Mouse (Mus musculus) regulatory T cell (primary cell): Measurements from ENCODE around the gene Krt7.

Experiments
- in situ Hi-C: fragments of 300-600 bp; cut with MboI, MseI; formaldehyde crosslinking; loops from one replicate; pipeline ENCODE4 v1.15.1; 2025; ENCODE audit warnings: high pct_unique_total_duplicates

The Krt7 gene

GRCm38 (mm10) chr15:101440837-101441236 is 30.0 kb downstream of the Krt7 start:
- in situ Hi-C loops: no loop called here

DNA sequence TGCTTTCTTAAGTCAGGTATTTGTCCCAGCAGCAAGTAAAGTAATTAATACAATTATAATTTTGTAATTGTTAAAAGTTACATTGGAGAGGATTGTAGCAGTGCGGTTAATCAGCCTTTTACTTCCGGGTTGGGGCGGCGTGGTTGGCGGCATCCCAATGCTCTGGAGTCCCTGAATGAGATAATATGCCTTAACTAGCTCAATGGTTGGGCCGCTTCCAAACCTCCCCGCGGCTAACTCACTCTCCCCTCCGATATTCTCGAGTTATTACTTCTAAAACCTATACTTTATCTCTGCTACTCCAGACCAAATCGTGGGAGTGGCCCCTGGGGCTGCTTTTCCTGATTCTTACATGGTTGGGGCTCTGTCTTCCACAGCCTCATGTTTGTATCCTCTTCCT is 35.7 kb downstream of the Krt7 start:
- in situ Hi-C loops: no loop called here

DNA sequence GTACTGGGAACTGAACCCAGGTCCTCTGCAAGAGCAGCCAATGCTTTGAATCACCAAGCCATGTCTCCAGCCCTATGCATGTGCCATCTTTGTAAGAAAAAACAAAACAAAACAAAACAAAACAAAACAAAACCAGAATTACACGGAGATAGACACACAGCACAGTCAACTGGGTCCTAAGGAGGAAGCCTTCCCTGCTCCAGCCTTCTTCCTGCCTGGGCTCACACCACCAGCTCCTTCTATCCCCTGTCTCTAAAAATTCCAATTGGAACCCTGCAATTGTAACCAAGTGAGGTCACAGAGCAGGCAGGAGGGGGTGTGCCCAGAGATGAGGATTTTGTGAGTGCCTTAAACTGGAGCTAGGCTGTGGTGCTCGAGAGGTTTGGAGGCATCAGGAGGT is 36.6 kb downstream of the Krt7 start, which contains the start of gene Krt88:
Gene Krt88 (plus strand): TSS at position 301 of the 400 bp plus-strand sequence.
- in situ Hi-C loops: no loop called here

DNA sequence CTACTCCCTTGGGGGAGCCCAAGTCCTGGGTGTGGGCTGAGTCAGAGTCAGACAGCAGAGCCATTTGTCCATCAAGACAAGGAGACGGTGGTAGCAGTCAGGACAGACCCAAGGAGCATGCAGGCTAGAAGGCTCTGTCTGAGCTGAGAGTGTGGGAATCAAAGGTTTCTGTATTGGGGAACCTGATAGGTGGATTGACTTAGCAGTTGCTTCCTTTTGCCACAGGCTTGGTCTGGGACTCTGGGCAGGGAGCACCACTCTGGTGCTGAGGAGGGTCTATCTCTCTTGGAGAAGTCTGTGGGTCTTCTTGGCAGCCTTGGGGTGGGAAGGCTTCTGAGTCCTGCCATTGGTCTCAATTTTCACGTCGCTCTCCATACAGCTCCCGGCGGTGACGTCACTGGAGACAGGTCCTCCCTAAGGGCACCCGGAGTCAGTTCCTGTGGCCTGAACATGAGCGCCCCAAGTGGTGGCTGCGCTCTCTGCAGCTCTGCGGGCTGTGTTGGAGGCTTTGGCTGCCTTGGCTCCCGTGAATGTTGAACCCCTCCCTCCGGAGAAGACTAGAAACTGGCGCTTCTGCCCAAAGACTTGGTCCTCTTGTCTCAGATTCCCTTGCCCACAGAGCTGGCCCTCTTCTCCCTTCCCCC is 42.4 kb downstream of the Krt7 start:
- in situ Hi-C loops: no loop called here

DNA sequence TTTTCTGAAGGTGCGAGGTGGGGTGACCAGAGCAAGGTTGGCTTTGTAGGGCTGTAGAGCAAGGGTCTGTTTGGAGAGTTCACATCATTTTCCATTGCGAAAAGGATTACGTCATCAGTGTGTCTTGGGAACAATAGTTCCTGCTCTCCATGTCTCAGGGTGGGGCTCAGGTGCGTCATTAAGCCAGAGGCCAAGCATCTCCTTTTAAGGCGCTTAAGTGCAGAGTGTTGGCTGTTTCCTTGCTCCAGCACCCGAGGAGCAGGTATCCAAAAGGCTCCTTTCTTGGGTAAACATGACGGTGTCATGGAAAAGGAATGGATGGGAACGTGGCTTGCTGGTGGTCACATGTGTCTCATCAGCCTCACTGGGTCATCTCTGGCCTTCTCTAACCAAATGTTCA is 43.9 kb downstream of the Krt7 start:
- in situ Hi-C loops: loop anchor here (5.0 kb wide), 1 partner anchor 38 kb away; the partner anchor contains the start of gene Krt83

GRCm38 (mm10) chr15:101455292-101455691 is 44.4 kb downstream of the Krt7 start:
- in situ Hi-C loops: loop anchor here (5.0 kb wide), 1 partner anchor 37 kb away; the partner anchor contains the start of gene Krt83

DNA sequence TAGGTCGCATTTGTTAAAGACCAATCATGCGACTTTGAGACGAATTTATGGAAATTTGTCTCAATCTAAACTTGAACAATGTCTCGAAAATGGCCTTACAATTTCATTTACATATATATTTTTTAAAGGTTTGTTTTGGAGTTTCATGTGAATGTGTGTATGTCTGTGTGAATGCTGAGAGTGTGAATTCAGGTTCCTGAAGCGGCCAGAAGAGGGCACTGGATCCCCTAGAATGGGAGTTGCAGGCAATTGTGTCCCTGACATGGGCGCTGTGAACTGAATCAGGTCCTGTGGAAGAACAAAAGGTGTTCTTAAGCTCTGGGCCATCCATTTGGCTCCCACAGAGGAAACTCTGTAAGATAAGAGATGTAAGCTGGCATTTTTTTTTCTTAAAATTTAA is 45.0 kb downstream of the Krt7 start:
- in situ Hi-C loops: loop anchor here (5.0 kb wide), 1 partner anchor 36 kb away; the partner anchor contains the start of gene Krt83

GRCm38 (mm10) chr15:101458361-101458930 is 47.6 kb downstream of the Krt7 start:
- in situ Hi-C loops: loop anchor here (5.0 kb wide), 1 partner anchor 34 kb away; the partner anchor contains the start of gene Krt83

- in situ Hi-C loops: loop anchor here (5.0 kb wide), 1 partner anchor 33 kb away; the partner anchor contains the start of gene Krt83
Observed at GRCm38 (mm10) chr15:101459283-101459682, 48.4 kb downstream of the Krt7 start.

DNA sequence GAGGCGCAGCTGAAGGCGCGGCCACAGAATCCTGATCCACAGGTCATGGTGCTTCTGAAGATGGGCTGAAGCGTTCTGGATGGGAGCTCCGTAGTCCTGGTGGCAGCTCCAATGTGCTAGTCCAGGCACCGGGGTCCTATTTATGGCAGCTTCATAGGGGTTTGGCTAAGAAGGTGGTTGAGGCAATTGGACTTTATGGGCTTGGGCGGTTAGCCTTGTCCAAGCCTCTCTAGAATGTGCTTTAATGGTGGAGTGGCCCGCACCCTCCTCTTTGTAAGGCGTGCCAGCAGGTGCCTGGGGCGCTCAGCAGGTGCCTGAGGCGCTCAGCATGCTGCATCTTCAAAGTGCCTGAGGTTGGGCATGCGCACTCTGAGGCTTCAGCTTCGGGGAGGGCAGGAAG is 52.8 kb downstream of the Krt7 start, which contains the start of gene Krt81:
Gene Krt81 (minus strand): TSS at position 101 of the 400 bp plus-strand sequence.
- in situ Hi-C loops: no loop called here

DNA sequence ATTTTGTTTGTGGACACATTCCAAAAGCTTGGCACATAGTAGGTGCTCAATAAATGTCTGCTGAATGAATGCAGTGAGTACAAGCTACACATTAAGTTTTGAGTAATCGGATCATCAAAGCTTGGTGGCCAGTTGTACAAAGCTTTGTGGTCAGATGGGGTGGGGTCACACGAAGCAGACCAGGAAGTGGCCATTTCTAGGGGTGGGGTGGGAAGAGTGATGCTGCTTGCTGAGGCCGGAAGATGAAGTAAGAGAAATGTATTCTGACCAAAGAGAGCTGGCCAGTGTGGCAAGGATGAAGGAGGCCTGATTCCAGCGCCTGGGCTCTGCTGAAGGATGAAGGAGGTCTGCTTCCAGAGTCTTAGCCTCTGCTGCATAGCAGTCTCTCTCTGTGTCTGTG is 58.2 kb downstream of the Krt7 start:
- in situ Hi-C loops: no loop called here

DNA sequence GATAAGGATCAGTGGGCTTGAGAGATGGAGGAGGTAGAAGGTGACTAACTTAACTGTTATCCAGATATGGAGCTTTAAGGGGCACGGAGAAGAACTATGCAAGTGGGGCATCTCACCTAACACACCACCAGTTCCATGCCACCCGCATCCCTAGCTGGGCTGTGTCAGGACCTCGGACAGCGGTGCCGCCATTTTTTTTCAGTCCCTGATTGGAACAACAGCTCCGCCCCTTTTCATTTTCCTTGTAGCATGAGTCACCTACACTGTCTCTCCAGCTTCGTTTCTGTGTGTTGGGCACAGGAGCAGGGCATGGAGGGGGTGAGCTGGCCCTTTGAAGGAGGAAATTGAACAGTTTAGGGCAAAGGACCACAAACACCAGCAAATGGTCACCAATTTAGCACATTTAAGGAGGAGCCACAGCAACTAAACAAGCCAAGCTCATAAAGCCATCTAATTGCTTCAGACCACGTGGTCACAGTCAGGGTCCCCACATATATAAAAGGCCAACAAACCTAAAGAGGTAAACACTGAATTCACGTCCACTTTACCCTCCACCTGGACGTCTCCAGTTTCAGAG is 62.2 kb downstream of the Krt7 start, which contains the start of gene Krt86:
Gene Krt86 (plus strand): TSS at position 527 of the 577 bp plus-strand sequence.
- in situ Hi-C loops: no loop called here

- in situ Hi-C loops: no loop called here
Observed at GRCm38 (mm10) chr15:101479007-101479665, 68.3 kb downstream of the Krt7 start.

DNA sequence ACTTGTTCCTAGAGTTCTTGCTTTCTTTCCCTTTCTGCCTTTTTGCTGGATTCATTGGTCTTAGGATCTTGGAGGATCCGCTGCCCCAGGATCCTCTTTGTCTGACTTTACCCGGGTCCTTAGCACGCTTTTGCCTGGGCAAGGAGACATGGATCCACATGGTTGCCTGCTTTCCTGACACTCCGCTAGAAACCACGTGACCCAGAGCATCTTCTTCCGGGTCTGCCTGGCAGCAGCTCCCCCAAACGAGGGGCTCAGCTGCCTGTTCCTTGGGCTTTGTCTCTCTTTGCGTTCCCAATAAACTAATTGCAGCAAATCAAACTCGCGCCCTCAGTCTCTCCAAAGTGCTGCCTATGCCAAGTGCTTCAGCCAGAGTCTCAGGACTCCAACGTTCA is 68.8 kb downstream of the Krt7 start:
- in situ Hi-C loops: no loop called here
